Mouse (Mus musculus) CH12.LX (cell line): ENCODE measurements at regions not wholly inside any gene's neighbourhood (a gene's known extent, or its start where the extent isn't known, plus 50 kb on each side); places are given as distances from the start of the nearest gene placed in this dataset.

Experiments used
- POLR2A ChIP-seq: IDR thresholded peaks from 2 replicates; pipeline ENCODE4 v1.6.1; 2011; ENCODE audit warnings: low read depth, mild to moderate bottlenecking, improper control_type of control experiment, low read length
- ZNF384 ChIP-seq: IDR thresholded peaks from 2 replicates; pipeline ENCODE4 v1.6.1; 2012; ENCODE audit warnings: low read depth, low read length, improper control_type of control experiment, inconsistent platforms

GRCm38 (mm10) chr9:112950056-112950455 is 714.3 kb upstream of the Arpp21 start:
- TF ChIP-seq ZNF384 (no peak), POLR2A (no peak)
